Mouse (Mus musculus): ENCODE measurements around the gene Cfap299. TPM values are rescaled to one million over a fixed set of nuclear protein-coding genes. Genes with fewer than 3 reads are reported as not detected.

Cfap299 gene
- total RNA-seq, 2 experiments from 2014 or later: 0.42 TPM; not detected in 1

GRCm38 (mm10) chr5:98578398-98578797 lies 249.3 kb downstream of the Cfap299 start:
- no peak overlapping the region for H3K27ac ChIP-seq
- no peak for TF ChIP-seq CTCF (IDR thresholded peaks at IDR 0.05)
- no peak overlapping the region for H3K4me3 ChIP-seq
- intact Hi-C loops (cut with DNase I): no loop called here
- DNase-seq (ENCODE audit: extremely low spot score in 1 of 2, low spot score in 2 of 2): no peak

- TF ChIP-seq CTCF (IDR thresholded peaks at IDR 0.05): no peak
- intact Hi-C loops (cut with DNase I): no loop called here
- Histone ChIP-seq H3K27ac (no peak overlapping the region), H3K4me3 (no peak overlapping the region)
- no peak for DNase-seq (ENCODE audit: extremely low spot score in 1 of 2, low spot score in 2 of 2)
These were observed 251.7 kb downstream of the Cfap299 start for GRCm38 (mm10) chr5:98580811-98581210.

- DNase-seq (ENCODE audit: extremely low spot score in 1 of 2, low spot score in 2 of 2): no peak
- Histone ChIP-seq H3K4me3 (no peak overlapping the region), H3K27ac (no peak overlapping the region)
- no peak for TF ChIP-seq CTCF (IDR thresholded peaks at IDR 0.05)
- intact Hi-C loops (cut with DNase I): no loop called here
These were observed 252.9 kb downstream of the Cfap299 start for GRCm38 (mm10) chr5:98582051-98582450.

- no peak for DNase-seq (ENCODE audit: extremely low spot score in 1 of 2, low spot score in 2 of 2)
- H3K4me3 ChIP-seq: no peak overlapping the region
- TF ChIP-seq CTCF (IDR thresholded peaks at IDR 0.05): no peak
- intact Hi-C loops (cut with DNase I): no loop called here
- H3K27ac ChIP-seq: no peak overlapping the region
These were observed 256.8 kb downstream of the Cfap299 start for GRCm38 (mm10) chr5:98585915-98586314.

- Histone ChIP-seq H3K27ac (no peak overlapping the region), H3K4me3 (no peak overlapping the region)
- TF ChIP-seq CTCF (IDR thresholded peaks at IDR 0.05): no peak
- intact Hi-C loops (cut with DNase I): no loop called here
- no peak for DNase-seq (ENCODE audit: extremely low spot score in 1 of 2, low spot score in 2 of 2)
These were observed 284.4 kb downstream of the Cfap299 start for GRCm38 (mm10) chr5:98613511-98613910.

DNA sequence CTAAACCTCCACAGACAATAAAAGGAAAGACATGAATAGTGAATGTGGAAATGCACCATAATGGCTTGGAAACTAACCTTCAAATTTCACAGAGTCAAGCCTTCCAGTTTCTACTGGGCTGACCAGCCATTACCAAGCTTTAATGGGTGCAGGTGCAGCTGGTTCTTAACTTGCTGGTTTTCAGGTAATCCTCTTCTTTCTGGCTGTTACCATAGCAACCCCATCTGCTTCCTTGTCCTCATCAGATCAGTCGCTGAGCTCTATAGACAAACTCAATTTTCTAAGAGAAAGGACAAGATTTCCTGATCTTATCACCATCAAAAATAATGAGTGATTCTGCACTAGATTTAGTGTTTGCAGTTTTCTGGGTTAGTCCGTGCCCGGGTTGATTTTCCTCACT lies 287.8 kb downstream of the Cfap299 start:
- Histone ChIP-seq H3K27ac (no peak overlapping the region), H3K4me3 (no peak overlapping the region)
- intact Hi-C loops (cut with DNase I): no loop called here
- TF ChIP-seq CTCF (IDR thresholded peaks at IDR 0.05): no peak
- DNase-seq (ENCODE audit: extremely low spot score in 1 of 2, low spot score in 2 of 2): no peak

DNA sequence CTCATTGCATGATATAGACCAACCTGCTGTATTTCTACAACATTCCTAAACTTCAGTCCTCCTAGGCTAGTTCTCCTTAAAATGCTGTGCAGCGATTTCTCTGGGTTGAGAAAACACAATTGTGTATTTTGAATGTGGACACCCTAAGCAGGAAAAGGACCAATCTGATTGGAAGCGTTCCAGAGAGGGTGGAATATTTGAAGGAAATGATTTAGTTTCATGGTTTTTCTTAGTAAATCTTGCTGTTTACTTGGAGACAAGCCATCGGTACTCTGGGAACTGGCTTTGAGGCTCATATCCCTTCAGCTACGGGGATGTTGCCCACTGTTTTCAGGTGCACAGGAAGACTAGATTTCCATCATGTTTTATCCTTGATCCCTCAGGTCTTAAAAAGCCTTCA lies 288.3 kb downstream of the Cfap299 start:
- no peak for DNase-seq (ENCODE audit: extremely low spot score in 1 of 2, low spot score in 2 of 2)
- Histone ChIP-seq H3K4me3 (no peak overlapping the region), H3K27ac (no peak overlapping the region)
- intact Hi-C loops (cut with DNase I): no loop called here
- TF ChIP-seq CTCF (IDR thresholded peaks at IDR 0.05): no peak

DNA sequence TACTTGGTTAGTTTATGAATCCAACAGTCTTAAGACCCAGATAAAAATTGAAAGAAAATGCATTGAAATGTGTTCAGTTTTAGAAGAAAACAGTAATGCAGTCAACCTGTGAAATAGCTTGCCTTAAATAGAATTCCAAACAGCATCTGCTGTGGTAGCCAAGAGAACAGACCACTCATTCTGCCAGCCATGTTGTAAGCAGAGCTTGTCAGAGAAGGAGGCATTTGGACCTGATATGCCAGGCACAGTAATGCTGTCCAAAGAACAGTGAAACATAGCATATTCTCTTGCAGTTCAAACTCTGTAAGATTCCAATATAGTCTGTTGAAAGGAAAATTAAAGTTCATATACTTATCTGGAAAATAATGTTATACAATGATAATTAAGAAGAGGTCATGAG lies 321.2 kb downstream of the Cfap299 start:
- intact Hi-C loops (cut with DNase I): no loop called here
- Histone ChIP-seq H3K4me3 (no peak overlapping the region), H3K27ac (no peak overlapping the region)
- no peak for TF ChIP-seq CTCF (IDR thresholded peaks at IDR 0.05)
- DNase-seq (ENCODE audit: extremely low spot score in 1 of 2, low spot score in 2 of 2): no peak

GRCm38 (mm10) chr5:98651049-98651448 lies 321.9 kb downstream of the Cfap299 start:
- intact Hi-C loops (cut with DNase I): no loop called here
- no peak for TF ChIP-seq CTCF (IDR thresholded peaks at IDR 0.05)
- Histone ChIP-seq H3K27ac (no peak overlapping the region), H3K4me3 (no peak overlapping the region)
- no peak for DNase-seq (ENCODE audit: extremely low spot score in 1 of 2, low spot score in 2 of 2)

- intact Hi-C loops (cut with DNase I): no loop called here
- no peak for DNase-seq (ENCODE audit: extremely low spot score in 1 of 2, low spot score in 2 of 2)
- no peak for TF ChIP-seq CTCF (IDR thresholded peaks at IDR 0.05)
- Histone ChIP-seq H3K4me3 (no peak overlapping the region), H3K27ac (no peak overlapping the region)
These were observed 359.1 kb downstream of the Cfap299 start for GRCm38 (mm10) chr5:98688254-98688653.

DNA sequence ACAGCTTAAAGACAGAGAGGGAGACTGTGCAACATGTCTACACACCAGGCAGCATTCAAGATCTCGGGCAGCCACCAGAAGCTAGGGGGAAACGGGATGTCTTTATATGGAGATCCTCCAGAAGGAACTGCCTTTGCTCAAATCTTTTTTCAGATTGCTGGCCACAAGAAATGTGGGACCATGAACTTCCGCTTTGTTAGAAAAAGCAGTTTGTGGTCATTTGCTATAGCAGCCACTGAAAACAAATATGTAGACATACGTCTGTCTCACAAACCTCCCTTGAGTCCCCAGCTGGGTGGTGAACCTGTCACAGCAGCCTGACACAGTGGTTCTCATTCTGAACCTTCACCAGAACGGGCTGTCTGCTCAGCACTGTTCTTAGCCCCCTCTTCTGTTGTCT lies 363.0 kb downstream of the Cfap299 start:
- TF ChIP-seq CTCF (IDR thresholded peaks at IDR 0.05): no peak
- intact Hi-C loops (cut with DNase I): no loop called here
- no peak for DNase-seq (ENCODE audit: extremely low spot score in 1 of 2, low spot score in 2 of 2)
- Histone ChIP-seq H3K4me3 (no peak overlapping the region), H3K27ac (no peak overlapping the region)

- H3K27ac ChIP-seq: no peak overlapping the region
- no peak for DNase-seq (ENCODE audit: extremely low spot score in 1 of 2, low spot score in 2 of 2)
- intact Hi-C loops (cut with DNase I): no loop called here
- TF ChIP-seq CTCF (IDR thresholded peaks at IDR 0.05): no peak
- no peak overlapping the region for H3K4me3 ChIP-seq
These were observed 367.2 kb downstream of the Cfap299 start for GRCm38 (mm10) chr5:98696336-98696735.

GRCm38 (mm10) chr5:98703963-98704362 lies 374.9 kb downstream of the Cfap299 start:
- H3K4me3 ChIP-seq: no peak overlapping the region
- DNase-seq (ENCODE audit: extremely low spot score in 1 of 2, low spot score in 2 of 2): no peak
- TF ChIP-seq CTCF (IDR thresholded peaks at IDR 0.05): no peak
- no peak overlapping the region for H3K27ac ChIP-seq
- intact Hi-C loops (cut with DNase I): no loop called here

DNA sequence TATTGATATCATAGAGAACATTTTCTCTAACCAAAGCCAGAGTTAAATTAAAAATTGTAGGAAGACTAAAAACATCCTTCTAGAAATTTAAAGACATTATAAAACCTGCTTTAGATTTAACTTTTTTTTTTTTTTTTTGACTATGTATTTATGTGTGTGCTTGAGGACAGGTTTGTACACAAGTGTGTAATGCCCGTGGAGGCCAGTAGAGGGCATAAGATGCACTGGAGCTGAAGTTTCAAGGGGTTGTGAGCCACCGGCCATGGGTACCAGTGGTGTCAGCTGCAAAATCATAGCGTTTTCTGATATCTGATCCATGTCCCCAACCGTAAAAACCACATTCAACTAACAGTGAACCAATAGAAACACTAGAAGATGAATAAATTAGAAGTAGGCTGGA lies 377.5 kb downstream of the Cfap299 start:
- Histone ChIP-seq H3K4me3 (no peak overlapping the region), H3K27ac (no peak overlapping the region)
- no peak for DNase-seq (ENCODE audit: extremely low spot score in 1 of 2, low spot score in 2 of 2)
- TF ChIP-seq CTCF (IDR thresholded peaks at IDR 0.05): peak; percentile 20
- intact Hi-C loops (cut with DNase I): no loop called here

Data from left cerebral cortex, adult 2 months (tissue).